Mouse (Mus musculus): ENCODE results near the gene AW146154.
A peak's percentile ranks its signal among the peaks of the same experiment; 100 is the strongest.
"Not testable (repeated sequence)": the region's sequence is repeated elsewhere in the genome, so short reads cannot be mapped to it uniquely, and the experiment has no call there.

Gene AW146154

DNA sequence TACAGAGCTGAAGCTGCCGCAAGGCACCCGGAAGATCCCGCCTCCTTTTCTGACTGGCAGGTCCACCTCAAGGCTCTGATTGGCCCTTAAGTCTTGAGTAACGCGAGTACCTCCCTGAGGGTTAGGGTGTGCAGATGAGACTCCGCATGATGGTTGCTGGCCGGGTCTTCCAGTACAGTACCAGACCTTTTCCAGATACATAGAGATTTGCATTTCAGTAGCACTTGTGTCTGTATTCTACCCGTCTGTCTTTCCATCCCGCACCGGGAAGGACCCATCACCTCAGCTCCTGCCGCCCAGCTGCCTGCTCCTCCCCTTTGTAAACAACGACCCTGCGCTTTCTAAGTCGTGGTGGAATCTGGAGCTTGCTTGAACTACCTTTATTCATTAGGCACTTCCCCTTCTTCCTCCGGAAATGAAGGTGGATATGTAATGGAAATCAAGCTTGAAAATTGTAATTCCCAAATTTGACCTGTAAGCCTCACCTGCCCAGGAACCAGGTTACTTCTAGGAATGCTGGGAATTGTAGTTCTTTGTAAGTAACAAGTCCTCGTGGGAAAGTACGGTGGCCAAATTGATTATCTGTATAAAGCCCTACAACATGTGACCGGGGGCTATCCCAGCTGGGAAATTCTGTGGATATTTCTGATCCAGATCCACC lies at the start of gene AW146154, which contains the start of gene Gm20449:
Gene AW146154, minus strand, starts transcription at position 502 of the 661 bp plus-strand sequence.
Gene Gm20449, minus strand, starts transcription at position 29 of the 661 bp plus-strand sequence.
- peak; percentile 75 for DNase-seq (ENCODE audit: low read depth, low spot score)

DNA sequence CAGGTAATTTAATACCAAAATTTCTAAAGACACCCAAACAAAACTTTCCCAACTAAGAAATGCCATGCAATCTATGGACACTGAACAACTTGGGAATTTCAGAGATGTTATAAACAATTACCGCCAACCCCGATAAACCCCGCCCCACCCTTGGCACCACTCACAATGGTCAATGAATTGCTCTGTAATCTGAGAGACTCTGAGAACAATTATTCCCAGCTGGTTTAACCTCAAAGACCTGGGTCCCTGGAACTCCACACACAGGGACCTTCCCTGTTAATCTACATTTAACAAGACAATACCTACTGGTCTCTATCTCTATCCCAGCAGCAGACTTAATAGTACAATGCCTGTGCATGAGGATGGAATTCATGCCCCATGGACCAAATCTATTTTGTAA lies 13.0 kb upstream of the AW146154 start:
- no peak for DNase-seq (ENCODE audit: low read depth, low spot score)

DNA sequence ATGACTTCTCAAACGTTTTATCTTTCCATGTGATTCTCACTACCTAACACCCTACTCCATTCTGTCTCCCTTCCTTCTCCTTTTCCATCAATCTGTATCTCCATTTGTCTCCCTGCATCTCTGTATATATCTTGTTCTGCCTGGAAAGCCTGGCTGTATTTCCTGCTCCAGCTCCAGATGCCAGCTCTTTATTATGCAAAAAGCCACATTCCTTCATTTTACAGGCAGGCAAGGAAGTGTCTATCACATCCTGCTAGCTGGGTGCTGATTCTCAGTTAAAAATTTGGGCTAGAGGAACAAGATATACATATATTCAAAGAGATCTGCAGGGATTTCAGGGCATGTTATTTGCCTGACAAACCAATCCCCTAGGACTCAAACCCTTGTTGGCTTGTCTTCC lies 12.5 kb upstream of the AW146154 start:
- no peak for DNase-seq (ENCODE audit: low read depth, low spot score)

DNA sequence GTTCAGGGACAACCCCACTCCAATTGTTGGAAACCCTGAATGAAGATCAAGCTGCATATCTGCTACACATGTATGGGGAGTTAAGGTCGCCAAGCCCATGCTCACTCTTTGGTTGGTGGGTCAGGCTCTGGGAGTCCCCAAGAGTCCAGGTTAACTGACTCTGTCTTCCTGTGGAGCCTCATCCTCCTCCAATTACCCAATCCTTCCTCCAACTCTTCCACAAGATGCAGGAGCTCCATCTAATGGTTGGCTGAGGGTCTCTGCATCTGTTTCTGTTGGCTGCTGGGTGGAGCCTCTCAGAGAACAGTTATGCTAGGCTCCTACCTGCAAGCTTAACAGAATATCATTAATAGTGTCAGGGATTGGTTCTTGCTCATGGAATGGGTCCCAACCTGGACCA lies 2.7 kb upstream of the AW146154 start:
- no peak for DNase-seq (ENCODE audit: low read depth, low spot score)

DNA sequence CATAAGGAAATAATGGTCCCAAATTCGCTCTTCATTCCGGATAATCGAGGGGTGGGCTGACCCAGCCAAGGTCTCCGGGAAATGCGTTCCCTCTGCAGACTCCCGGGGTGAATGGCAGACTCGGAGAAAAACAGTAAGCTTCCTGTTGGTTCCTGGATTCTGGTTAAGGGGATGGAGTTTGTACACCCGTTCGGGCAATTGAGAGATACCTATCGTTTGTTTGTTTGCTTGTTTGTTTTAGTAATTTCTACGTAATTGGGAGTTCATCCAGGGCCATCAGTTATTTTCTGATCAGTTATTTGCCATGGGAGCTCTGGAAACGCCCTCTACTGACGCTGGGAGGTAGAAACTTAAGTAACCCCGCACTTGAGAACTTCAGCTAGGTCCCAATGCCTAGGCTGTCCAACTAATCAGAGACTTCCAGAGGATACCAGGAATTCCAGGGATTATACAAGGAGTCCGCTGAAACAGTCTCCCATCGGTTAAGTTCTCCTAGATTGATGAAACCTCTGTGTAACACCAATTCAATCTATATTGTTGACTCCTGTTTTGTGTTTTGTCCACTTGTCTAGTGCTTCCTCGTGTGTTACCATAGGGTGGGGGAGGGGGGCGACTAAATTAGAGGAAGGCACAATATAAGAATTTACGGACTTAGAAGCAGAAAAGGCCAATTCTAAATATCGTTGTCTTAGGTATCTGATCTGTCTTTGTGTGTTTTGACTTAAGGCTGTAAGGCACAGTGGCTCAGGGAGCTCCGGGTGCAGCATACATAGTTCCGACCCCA lies 653 bp upstream of the AW146154 start:
- no peak for DNase-seq (ENCODE audit: low read depth, low spot score)

DNA sequence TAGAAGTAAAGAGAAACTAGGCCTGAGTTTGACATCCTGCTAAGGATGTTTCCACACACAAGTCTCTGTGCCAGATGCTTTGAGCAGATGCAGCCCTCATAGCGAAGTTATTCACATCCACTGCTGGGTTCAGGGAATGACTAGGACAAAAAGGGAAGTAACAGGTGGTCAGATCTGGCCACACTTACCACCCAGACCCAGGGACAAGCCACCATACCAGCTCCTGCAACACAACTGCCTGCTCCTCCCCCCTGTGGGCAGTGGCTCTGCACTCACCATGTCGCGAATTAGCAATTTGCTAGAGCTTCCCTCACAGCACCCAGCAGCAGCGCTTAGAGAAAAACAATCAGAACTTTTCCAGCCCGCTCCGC lies 687 bp downstream of the AW146154 start:
- not testable (repeated sequence) for DNase-seq (ENCODE audit: low read depth, low spot score)

DNA sequence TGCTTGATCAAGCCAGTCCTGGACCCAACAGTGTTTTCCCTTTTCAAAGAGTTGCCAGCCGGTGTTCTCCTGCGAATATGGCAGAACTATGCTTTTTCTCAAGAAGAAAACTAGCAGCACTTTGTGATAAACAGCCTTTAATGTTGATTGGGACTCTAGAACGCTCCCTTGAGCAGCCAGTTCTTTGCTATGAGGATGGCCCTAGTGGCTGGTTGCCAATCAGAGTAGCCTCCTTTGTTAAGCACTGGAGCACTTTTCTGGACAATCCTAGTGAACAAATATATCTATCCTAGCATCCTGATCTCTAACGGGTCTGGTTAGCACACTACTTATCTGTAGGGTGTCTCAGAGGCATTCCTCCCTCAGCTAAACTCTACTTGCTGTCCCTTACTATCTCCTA lies 1.2 kb downstream of the AW146154 start:
- not testable (repeated sequence) for DNase-seq (ENCODE audit: low read depth, low spot score)

DNA sequence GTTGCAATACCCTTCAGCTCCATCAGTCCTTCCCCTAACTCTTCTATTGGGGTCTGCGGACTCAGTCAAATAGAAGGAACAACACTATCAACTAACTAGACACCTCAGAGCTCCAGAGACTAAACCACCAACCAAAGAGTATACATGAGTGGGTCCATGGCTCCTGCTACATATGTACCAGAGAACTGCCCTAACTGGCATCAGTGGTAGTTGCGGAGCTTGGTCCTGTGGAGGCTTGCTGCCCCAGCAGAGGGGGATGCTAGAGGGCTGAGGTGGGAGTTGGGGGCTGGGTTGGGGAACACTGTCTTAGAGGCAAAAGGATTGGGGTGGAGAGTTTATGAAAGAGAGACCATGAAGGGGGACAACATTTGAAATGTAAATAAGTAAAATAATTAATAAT lies 1.8 kb downstream of the AW146154 start:
- DNase-seq (ENCODE audit: low read depth, low spot score) = no peak

DNA sequence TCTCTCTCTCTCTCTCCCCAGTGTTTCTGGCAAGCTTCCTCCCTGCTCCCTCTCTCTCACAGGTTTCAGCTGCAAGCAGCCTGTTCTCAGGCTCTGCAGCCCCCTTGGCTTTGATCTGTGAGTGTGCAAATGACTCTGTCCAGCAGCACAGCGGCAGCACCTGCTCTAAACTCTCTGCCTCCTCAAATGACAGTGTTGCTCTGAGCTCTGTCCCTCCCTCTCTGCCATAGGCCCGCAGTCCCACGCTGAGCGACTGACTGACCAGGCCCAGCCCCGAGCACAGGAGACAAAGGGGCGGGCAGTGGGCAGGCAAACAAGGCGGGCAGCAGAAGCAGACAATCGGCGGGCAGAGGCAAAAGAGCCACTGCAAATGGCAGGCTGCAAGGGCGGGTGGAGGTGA lies 47.8 kb downstream of the AW146154 start:
- DNase-seq (ENCODE audit: low read depth, low spot score) = no peak

DNA sequence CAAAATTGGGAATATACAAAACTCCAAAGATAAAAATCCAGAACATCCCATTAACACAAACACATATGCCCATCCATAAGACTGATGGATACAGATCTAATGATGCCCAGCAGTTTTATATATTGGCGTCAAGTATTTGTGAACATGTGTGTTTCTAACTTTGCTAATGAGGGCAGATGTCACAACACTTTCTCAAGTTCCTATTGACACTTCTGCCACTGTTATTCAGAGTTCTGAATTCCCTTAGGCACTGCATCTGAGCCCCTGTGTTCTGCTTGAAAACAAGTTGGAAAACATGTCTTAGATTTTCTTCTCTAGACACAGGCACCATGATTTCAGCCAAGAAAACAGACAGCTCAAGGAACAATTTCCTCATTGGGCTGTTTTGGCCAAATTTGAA lies 51.1 kb downstream of the AW146154 start, which contains the start of gene Vmn2r57:
Gene Vmn2r57, minus strand, starts transcription at position 101 of the 400 bp plus-strand sequence.
- not testable (repeated sequence) for DNase-seq (ENCODE audit: low read depth, low spot score)

All from embryo, embryonic 11.5 days (tissue).